Mouse (Mus musculus) spleen, adult 2 months (tissue): ENCODE measurements around the gene Cracr2b.

ENCODE experiments used
- CTCF ChIP-seq: fragments of 200-500 bp; IDR thresholded peaks from 2 replicates; pipeline ENCODE4 v1.5.1; 2011; ENCODE audit warnings: mild to moderate bottlenecking, inconsistent platforms; ENCODE audit not compliant: insufficient read depth, insufficient read length, insufficient replicate concordance; ENCODE audit errors: extremely low read depth
- POLR2A ChIP-seq: fragments of 200-500 bp; IDR thresholded peaks from 2 replicates; pipeline ENCODE4 v1.6.1; 2011; ENCODE audit warnings: low read depth, low read length, inconsistent platforms

GRCm38 (mm10) chr7:141460391-141461113, at the start of gene Cracr2b:
- TF ChIP-seq CTCF (no peak), POLR2A (no peak)
